ENCODE assay signal across 9 mouse cellular contexts in the genomic region with DNA sequence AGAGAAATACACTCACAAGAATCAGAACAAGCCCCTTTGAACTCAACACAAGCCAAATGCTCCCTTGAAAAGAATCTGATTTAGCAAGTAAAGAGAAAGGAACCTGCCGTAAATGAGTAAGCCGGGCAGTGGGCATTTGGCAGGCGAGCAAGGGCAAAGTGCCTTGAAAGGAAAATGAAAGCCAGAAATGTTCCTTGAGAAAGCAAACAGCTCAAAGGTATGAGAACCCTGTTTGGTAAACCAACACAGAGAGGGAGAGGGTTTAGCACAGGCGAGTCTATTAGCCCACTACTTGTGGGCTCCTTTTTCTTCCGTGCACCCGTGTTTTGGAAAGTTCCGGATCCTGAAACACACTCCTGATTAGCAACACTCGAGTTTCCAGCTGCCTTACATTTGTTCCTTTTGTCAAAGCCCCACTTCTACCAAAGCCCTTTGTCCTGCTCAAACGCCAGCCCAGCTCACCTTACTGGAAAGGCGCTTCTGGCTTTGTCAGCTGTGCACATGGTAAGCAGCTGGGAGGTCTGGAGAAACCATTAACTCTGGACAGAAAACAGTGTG.
A peak's percentile ranks its signal among the peaks of the same experiment; 100 is the strongest.
DNase-seq lines count a peak whose midpoint lies in the region; ATAC-seq and TF ChIP-seq lines count a peak whose summit lies in the region.
"Had no signal": no experiment of that assay in that cellular context is flagged by ENCODE, and none has a peak within 500 bp of the region (broad histone marks: within the 10 kb centered on the region; RNA-seq: fewer than 3 reads in every experiment).

No protein-coding gene starts in this region.

- 0 out of 2 replicates have a peak overlapping the region, but pooled peaks have one; percentile 2 for H3K4me3 ChIP-seq in lung, embryonic 14.5 days (ENCODE audit: low read depth, low read length)
- H3K4me3 ChIP-seq in forebrain, postnatal 0 days (ENCODE audit: low read depth, low read length) = 0 out of 2 replicates have a peak overlapping the region, but pooled peaks have one; percentile 0
- no peak overlapping the region for H3K4me3 ChIP-seq in neural tube, embryonic 12.5 days
- H3K4me3 ChIP-seq: liver, embryonic 13.5 days had no signal

- peak overlapping the region; percentile 37; the same call in 1 of the 2 replicates for H3K9ac ChIP-seq in lung, embryonic 14.5 days
- H3K9ac ChIP-seq in forebrain, postnatal 0 days = no peak overlapping the region
- H3K9ac ChIP-seq in neural tube, embryonic 12.5 days = no peak overlapping the region
- H3K9ac ChIP-seq: liver, embryonic 13.5 days had no signal

- H3K9me3 ChIP-seq in lung, embryonic 14.5 days (ENCODE audit: low read depth, low read length) = no peaks in the 10 kb centered on the region
- H3K9me3 ChIP-seq in forebrain, postnatal 0 days (ENCODE audit: low read length) = no peaks in the 10 kb centered on the region
- H3K9me3 ChIP-seq in neural tube, embryonic 12.5 days = no peaks in the 10 kb centered on the region
- H3K9me3 ChIP-seq: liver, embryonic 13.5 days had no signal

- H3K36me3 ChIP-seq in lung, embryonic 14.5 days (ENCODE audit: insufficient read depth) = no peaks in the 10 kb centered on the region
- H3K36me3 ChIP-seq in forebrain, postnatal 0 days (ENCODE audit: insufficient read depth) = no peaks in the 10 kb centered on the region
- H3K36me3 ChIP-seq in neural tube, embryonic 12.5 days = no peaks in the 10 kb centered on the region
- H3K36me3 ChIP-seq: liver, embryonic 13.5 days had no signal

- peaks cover 35% of the 10 kb centered on the region for H3K4me1 ChIP-seq in lung, embryonic 14.5 days (ENCODE audit: insufficient read depth)
- H3K4me1 ChIP-seq in forebrain, postnatal 0 days (ENCODE audit: insufficient read depth) = peaks cover 37% of the 10 kb centered on the region
- peaks cover 79% of the 10 kb centered on the region for H3K4me1 ChIP-seq in neural tube, embryonic 12.5 days

- H3K4me2 ChIP-seq in lung, embryonic 14.5 days = peak overlapping the region; percentile 49
- peak overlapping the region; percentile 32 for H3K4me2 ChIP-seq in forebrain, postnatal 0 days (ENCODE audit: low read depth)
- H3K4me2 ChIP-seq in neural tube, embryonic 12.5 days (replicated peaks) = peak overlapping the region; percentile 24

- peak; percentile 48 for DNase-seq in lung, embryonic 14.5 days
- no peak for DNase-seq in lung, postnatal 25 days (ENCODE audit: low spot score)
- peak; percentile 50 for DNase-seq in forebrain, postnatal 0 days
- peak; percentile 67 for DNase-seq in kidney, postnatal 10 days
- DNase-seq in frontal cortex, postnatal 25 days (ENCODE audit: low spot score in 2 of 2) = no peak
- DNase-seq in thymus, postnatal 25 days = no peak
- no peak for DNase-seq in T-cell, adult 2 months (ENCODE audit: low spot score)
- DNase-seq: liver, embryonic 13.5 days had no signal

- peak; percentile 53 for ATAC-seq in lung, embryonic 14.5 days (ENCODE audit: insufficient read depth)
- 0 out of 2 replicates have a peak, but pooled peaks have one; percentile 8 for ATAC-seq in forebrain, postnatal 0 days
- ATAC-seq in neural tube, embryonic 12.5 days (ENCODE audit: low FRiP score, low read depth) = peak; percentile 73

- no peaks in the 10 kb centered on the region for H3K27me3 ChIP-seq in lung, embryonic 14.5 days (ENCODE audit: insufficient read depth, low read length)
- H3K27me3 ChIP-seq in forebrain, postnatal 0 days (ENCODE audit: insufficient read depth, low read length) = no peaks in the 10 kb centered on the region
- no peaks in the 10 kb centered on the region for H3K27me3 ChIP-seq in neural tube, embryonic 12.5 days (replicated peaks)
- H3K27me3 ChIP-seq: liver, embryonic 13.5 days had no signal

- peak overlapping the region; percentile 76 for H3K27ac ChIP-seq in lung, embryonic 14.5 days (ENCODE audit: low read depth)
- 0 out of 2 replicates have a peak overlapping the region, but pooled peaks have one; percentile 9 for H3K27ac ChIP-seq in forebrain, postnatal 0 days (ENCODE audit: low read depth, low read length)
- peak overlapping the region; percentile 4; the same call in 1 of the 2 replicates for H3K27ac ChIP-seq in neural tube, embryonic 12.5 days
- H3K27ac ChIP-seq: liver, embryonic 13.5 days had no signal

- WGBS in lung, embryonic 14.5 days = 45% methylated on average over 10 of the region's 10 CpGs
- 11% methylated on average over 10 of the region's 10 CpGs for WGBS in forebrain, postnatal 0 days
- WGBS in neural tube, embryonic 12.5 days = 25% methylated on average over 10 of the region's 10 CpGs

- no peak for TF ChIP-seq CTCF in lung, embryonic 14.5 days (IDR thresholded peaks at IDR 0.05; ENCODE audit: low read depth)
- no peak for TF ChIP-seq CTCF in forebrain, postnatal 0 days (IDR thresholded peaks at IDR 0.05; ENCODE audit: low read depth)

Comparison
In these comparisons a context has a peak if more than half of its experiments do, and no peak if none do; other contexts are left out.
1. DNase-seq: peak in lung, embryonic 14.5 days (single experiment), forebrain, postnatal 0 days (single experiment) and kidney, postnatal 10 days (single experiment); none in lung, postnatal 25 days (single experiment), frontal cortex, postnatal 25 days (0 of 2), thymus, postnatal 25 days (single experiment) and T-cell, adult 2 months (single experiment).
2. ATAC-seq: peak in every context shown above with its lines; median percentile 73 in neural tube, embryonic 12.5 days; 53 in lung, embryonic 14.5 days; 8 in forebrain, postnatal 0 days.
3. H3K27ac ChIP-seq: peak in every context shown above with its lines; median percentile 76 in lung, embryonic 14.5 days; 9 in forebrain, postnatal 0 days; 4 in neural tube, embryonic 12.5 days.
4. Peak in every context shown above with its lines, with median percentiles within 50 percentile points of each other: H3K4me2 ChIP-seq.